Mouse (Mus musculus): ENCODE measurements around the gene Gpr156. TPM values are rescaled to one million over a fixed set of nuclear protein-coding genes. Genes with fewer than 3 reads are reported as not detected.

Gene Gpr156
- total and polyA plus RNA-seq, 3 experiments = 0.08 to 0.09 TPM; not detected in 1

GRCm38 (mm10) chr16:37988211-37988865 lies 72.0 kb downstream of the Gpr156 start:
- Histone ChIP-seq H3K4me3 (replicated peaks in 1 of 3; ENCODE audit: low read depth in 2 of 3, low read length in 2 of 3, poor library complexity in 1 of 3) (no peak overlapping the region), H3K9me3 (replicated peaks; ENCODE audit: low read length) (no peaks in the 10 kb centered on the region), H3K36me3 (replicated peaks in 1 of 2; ENCODE audit: control insufficient read depth in 1 of 2, insufficient read depth in 1 of 2, low read length in 1 of 2) (no peaks in the 10 kb centered on the region), H3K4me1 (ENCODE audit: control insufficient read depth in 1 of 2, insufficient read depth in 2 of 2) (peaks cover 11 to 17% of the 10 kb centered on the region in 2 experiments), H3K4me2 (ENCODE audit: insufficient read depth, low read depth, poor library complexity, severe bottlenecking) (no peak overlapping the region), H3K9ac (ENCODE audit: insufficient read depth, low read depth) (no peak overlapping the region), H3K27ac (ENCODE audit: insufficient read depth, low read depth) (no peak overlapping the region), H3K79me2 (replicated peaks; ENCODE audit: control insufficient read depth, extremely low read depth, insufficient read depth, poor library complexity, severe bottlenecking) (no peaks in the 10 kb centered on the region), H3K27me3 (replicated peaks) (peaks cover 4% of the 10 kb centered on the region)
- in situ Hi-C loops (cut with MboI; ENCODE audit: low pct_ligation_motif_present, low pct_unique_long_range_greater_than_20kb, low sequenced_read_pairs) (no loop called here), dilution Hi-C loops (cut with MboI; ENCODE audit: extremely low pct_ligation_motif_present, extremely low pct_unique_long_range_greater_than_20kb, low sequenced_read_pairs) (no loop called here)
- no peak for DNase-seq (ENCODE audit: extremely low read depth)
- TF ChIP-seq POLR2A (IDR thresholded peaks at IDR 0.05; ENCODE audit: low read depth, low read length) (no peak), PAX5 (IDR thresholded peaks at IDR 0.05; ENCODE audit: low read length) (no peak), SIN3A (IDR thresholded peaks at IDR 0.05; ENCODE audit: low read length) (no peak)

GRCm38 (mm10) chr16:37989796-37990195 lies 73.5 kb downstream of the Gpr156 start:
- TF ChIP-seq USF2 (conservative IDR thresholded peaks at IDR 0.05; ENCODE audit: low read depth, low read length) = peak; percentile 24
- peak; percentile 31 for TF ChIP-seq USF1 (IDR thresholded peaks at IDR 0.05; ENCODE audit: low read depth, low read length)
- no peak for TF ChIP-seq ZKSCAN1 (IDR thresholded peaks at IDR 0.05; ENCODE audit: borderline replicate concordance, low read depth, low read length)
- peaks cover 12 to 20% of the 10 kb centered on the region in 2 experiments for H3K4me1 ChIP-seq (ENCODE audit: control insufficient read depth in 1 of 2, insufficient read depth in 2 of 2)
- H3K4me2 ChIP-seq (ENCODE audit: insufficient read depth, low read depth, poor library complexity, severe bottlenecking) = no peak overlapping the region
- in situ Hi-C loops (cut with MboI; ENCODE audit: low pct_ligation_motif_present, low pct_unique_long_range_greater_than_20kb, low sequenced_read_pairs) = loop anchor here (10.0 kb wide), 1 partner anchor 135 kb away; no protein-coding TSS in a partner anchor
- H3K9ac ChIP-seq (ENCODE audit: insufficient read depth, low read depth) = no peak overlapping the region
- no peak overlapping the region for H3K27ac ChIP-seq (ENCODE audit: insufficient read depth, low read depth)
- no peaks in the 10 kb centered on the region for H3K79me2 ChIP-seq (replicated peaks; ENCODE audit: control insufficient read depth, extremely low read depth, insufficient read depth, poor library complexity, severe bottlenecking)
- no peak for DNase-seq (ENCODE audit: extremely low read depth)
- H3K36me3 ChIP-seq (replicated peaks in 1 of 2; ENCODE audit: control insufficient read depth in 1 of 2, insufficient read depth in 1 of 2, low read length in 1 of 2) = no peaks in the 10 kb centered on the region
- dilution Hi-C loops (cut with MboI; ENCODE audit: extremely low pct_ligation_motif_present, extremely low pct_unique_long_range_greater_than_20kb, low sequenced_read_pairs) = no loop called here
- H3K9me3 ChIP-seq (replicated peaks; ENCODE audit: low read length) = no peaks in the 10 kb centered on the region
- H3K27me3 ChIP-seq (replicated peaks) = peaks cover 4% of the 10 kb centered on the region
- H3K4me3 ChIP-seq (replicated peaks in 1 of 3; ENCODE audit: low read depth in 2 of 3, low read length in 2 of 3, poor library complexity in 1 of 3) = no peak overlapping the region

DNA sequence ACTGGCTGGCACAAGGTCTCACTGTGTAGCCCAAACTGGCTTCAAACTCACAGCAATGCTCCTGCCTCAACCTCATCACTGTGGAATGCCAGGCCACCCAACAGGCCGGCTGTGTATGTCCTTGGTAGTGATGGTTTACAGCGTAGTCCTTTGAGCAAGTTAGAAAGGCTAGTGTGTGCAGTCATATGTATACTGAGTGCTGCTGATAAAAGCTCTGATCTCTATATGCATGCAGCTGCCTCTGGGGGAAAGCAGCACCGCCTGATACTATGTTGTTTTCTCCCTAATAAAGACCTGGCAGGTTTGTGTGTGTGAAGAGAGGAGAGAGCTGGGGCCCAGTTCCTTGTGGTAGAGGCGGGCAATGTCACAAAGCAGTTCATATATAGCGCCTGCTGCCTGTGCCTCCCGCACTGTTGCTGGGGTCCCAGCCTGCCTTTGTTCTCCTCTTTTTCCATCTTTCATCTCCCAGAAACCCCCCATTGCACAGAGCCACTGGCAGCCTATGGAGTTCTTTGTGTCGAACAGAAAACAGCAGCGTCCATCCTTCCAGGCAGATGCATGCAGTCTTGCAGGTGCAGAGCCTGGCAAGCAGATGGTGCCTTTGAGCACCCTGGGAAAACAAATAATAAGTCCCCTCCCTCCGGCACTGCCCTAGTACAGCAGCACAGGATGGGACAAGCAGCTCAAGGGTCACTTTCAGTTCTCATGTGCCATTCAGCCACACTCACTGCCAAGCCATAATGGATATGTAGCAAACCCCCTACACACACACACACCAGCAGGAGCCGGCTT lies 74.5 kb downstream of the Gpr156 start:
- H3K4me2 ChIP-seq (ENCODE audit: insufficient read depth, low read depth, poor library complexity, severe bottlenecking) = no peak overlapping the region
- no peak overlapping the region for H3K4me3 ChIP-seq (replicated peaks in 1 of 3; ENCODE audit: low read depth in 2 of 3, low read length in 2 of 3, poor library complexity in 1 of 3)
- dilution Hi-C loops (cut with MboI; ENCODE audit: extremely low pct_ligation_motif_present, extremely low pct_unique_long_range_greater_than_20kb, low sequenced_read_pairs) = no loop called here
- H3K4me1 ChIP-seq (ENCODE audit: control insufficient read depth in 1 of 2, insufficient read depth in 2 of 2) = peaks cover 14 to 23% of the 10 kb centered on the region in 2 experiments
- no peak overlapping the region for H3K27ac ChIP-seq (ENCODE audit: insufficient read depth, low read depth)
- peaks cover 4% of the 10 kb centered on the region for H3K27me3 ChIP-seq (replicated peaks)
- no peak overlapping the region for H3K9ac ChIP-seq (ENCODE audit: insufficient read depth, low read depth)
- no peaks in the 10 kb centered on the region for H3K9me3 ChIP-seq (replicated peaks; ENCODE audit: low read length)
- H3K79me2 ChIP-seq (replicated peaks; ENCODE audit: control insufficient read depth, extremely low read depth, insufficient read depth, poor library complexity, severe bottlenecking) = no peaks in the 10 kb centered on the region
- peak; percentile 68 for TF ChIP-seq SMC3 (IDR thresholded peaks at IDR 0.05; ENCODE audit: low read depth, low read length)
- TF ChIP-seq UBTF (IDR thresholded peaks at IDR 0.05; ENCODE audit: low read depth, low read length) = no peak
- peak; percentile 38 for TF ChIP-seq RAD21 (IDR thresholded peaks at IDR 0.05; ENCODE audit: low read depth, low read length)
- TF ChIP-seq CTCF (conservative IDR thresholded peaks at IDR 0.05 in 1 of 2, IDR thresholded peaks at IDR 0.05 in 1 of 2; ENCODE audit: low read depth in 2 of 2, low read length in 2 of 2) = peak in 1 of 2 experiments; percentile 58; a peak in 2 of 4 replicates
- TF ChIP-seq MAFK (IDR thresholded peaks at IDR 0.05; ENCODE audit: insufficient replicate concordance, low read length) = no peak
- in situ Hi-C loops (cut with MboI; ENCODE audit: low pct_ligation_motif_present, low pct_unique_long_range_greater_than_20kb, low sequenced_read_pairs) = loop anchor here (10.0 kb wide), 1 partner anchor 134 kb away; no protein-coding TSS in a partner anchor
- no peak for DNase-seq (ENCODE audit: extremely low read depth)
- H3K36me3 ChIP-seq (replicated peaks in 1 of 2; ENCODE audit: control insufficient read depth in 1 of 2, insufficient read depth in 1 of 2, low read length in 1 of 2) = no peaks in the 10 kb centered on the region

All from CH12.LX (cell line).